Mouse (Mus musculus) liver, embryonic 11.5 days (tissue): Measurements from ENCODE around the gene Olfr73. TPM values are rescaled to one million over a fixed set of nuclear protein-coding genes. Genes with fewer than 3 reads are reported as not detected.

ENCODE experiments used
- polyA plus RNA-seq: library from polyadenylated mRNA; unstranded; fragments of >200 nt; fragmentation: Nextera tagmentation; extraction: Ambion mirVana; gene quantifications from 2 replicates; pipeline ENCODE4 v1.2.1, GENCODE M21; 2014

The Olfr73 gene
- polyA plus RNA-seq, 1 experiment from 2014 or later: not detected

Other genes starting within 250 kb of the Olfr73 start
- not detected in 2 replicates for gene Olfr1143, start 237.1 kb downstream of the Olfr73 start, polyA plus RNA-seq
- gene Olfr1145, start 227.9 kb downstream of the Olfr73 start, polyA plus RNA-seq: not detected in 2 replicates
- gene Olfr1148, start 207.2 kb downstream of the Olfr73 start, polyA plus RNA-seq: not detected in 2 replicates
- not detected in 2 replicates for gene Olfr1150-ps1, start 193.7 kb downstream of the Olfr73 start, polyA plus RNA-seq
- not detected in 2 replicates for gene Olfr1151, start 181.8 kb downstream of the Olfr73 start, polyA plus RNA-seq
- not detected in 2 replicates for gene Olfr1152, start 171.2 kb downstream of the Olfr73 start, polyA plus RNA-seq
- not detected in 2 replicates for gene Olfr1153, start 142.7 kb downstream of the Olfr73 start, polyA plus RNA-seq
- not detected in 2 replicates for gene Olfr1154, start 132.5 kb downstream of the Olfr73 start, polyA plus RNA-seq
- not detected in 2 replicates for gene Olfr1155, start 92.6 kb downstream of the Olfr73 start, polyA plus RNA-seq
- not detected in 2 replicates for gene Olfr1156, start 84.6 kb downstream of the Olfr73 start, polyA plus RNA-seq
- gene Olfr1157, start 69.4 kb downstream of the Olfr73 start, polyA plus RNA-seq: not detected in 2 replicates
- gene Olfr74, start 63.0 kb downstream of the Olfr73 start, polyA plus RNA-seq: not detected in 2 replicates
- gene Olfr1158, start 47.6 kb downstream of the Olfr73 start, polyA plus RNA-seq: not detected in 2 replicates
- not detected in 2 replicates for gene Olfr1160, start 29.4 kb downstream of the Olfr73 start, polyA plus RNA-seq
- not detected in 2 replicates for gene Olfr1161, start 14.9 kb downstream of the Olfr73 start, polyA plus RNA-seq
- gene Olfr1162, start 13.4 kb upstream of the Olfr73 start, polyA plus RNA-seq: not detected in 2 replicates
- gene Olfr1163, start 34.1 kb upstream of the Olfr73 start, polyA plus RNA-seq: not detected in 2 replicates
- not detected in 2 replicates for gene Olfr1164, start 56.3 kb upstream of the Olfr73 start, polyA plus RNA-seq
- gene Olfr1166, start 90.6 kb upstream of the Olfr73 start, polyA plus RNA-seq: not detected in 2 replicates
- gene Olfr1167, start 117.5 kb upstream of the Olfr73 start, polyA plus RNA-seq: not detected in 2 replicates
- not detected in 2 replicates for gene Olfr1168, start 144.2 kb upstream of the Olfr73 start, polyA plus RNA-seq
- gene Olfr1170, start 190.6 kb upstream of the Olfr73 start, polyA plus RNA-seq: not detected in 2 replicates
- not detected in 2 replicates for gene Olfr1173, start 242.2 kb upstream of the Olfr73 start, polyA plus RNA-seq